In the genomic region with DNA sequence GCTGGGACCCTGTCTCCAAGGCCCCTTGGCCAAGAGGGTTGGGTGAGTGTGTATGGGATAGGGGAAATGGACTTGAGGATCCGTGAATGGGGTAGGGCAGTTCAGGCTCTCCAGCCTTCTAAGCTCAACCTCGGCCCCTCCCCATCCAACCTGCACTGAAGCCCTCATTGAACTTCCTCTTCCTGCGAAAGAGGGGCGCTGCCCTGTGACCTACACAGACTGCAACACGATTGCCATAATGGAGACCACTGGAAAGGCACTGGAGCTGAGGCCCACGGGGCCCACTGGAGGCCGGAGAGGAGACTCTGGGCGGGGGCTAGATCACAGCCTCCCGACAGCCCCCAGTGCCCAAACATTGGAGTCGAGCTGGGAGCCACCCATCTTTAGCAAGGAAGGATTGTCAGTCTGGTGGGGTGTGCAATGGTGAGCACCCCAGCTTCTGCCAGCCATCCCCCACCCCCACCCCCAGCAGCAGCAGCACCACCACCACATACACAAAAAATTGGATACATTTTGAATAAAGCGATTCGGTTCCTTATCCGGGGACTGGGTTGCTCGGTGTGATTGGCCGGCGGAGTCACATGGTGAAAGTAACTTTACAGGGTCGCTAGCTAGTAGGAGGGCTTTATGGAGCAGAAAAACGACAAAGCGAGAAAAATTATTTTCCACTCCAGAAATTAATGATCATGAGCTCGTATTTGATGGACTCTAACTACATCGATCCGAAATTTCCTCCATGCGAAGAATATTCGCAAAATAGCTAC, we compare ENCODE assay signal across 8 mouse cellular contexts. TPM values are rescaled to one million over a fixed set of nuclear protein-coding genes. Genes with fewer than 3 reads are reported as not detected.
DNase-seq lines count a peak whose midpoint lies in the region; ATAC-seq and TF ChIP-seq lines count a peak whose summit lies in the region.

No protein-coding gene starts in this region.

- H3K36me3 ChIP-seq in forebrain, postnatal 0 days (ENCODE audit: insufficient read depth): no peaks in the 10 kb centered on the region
- no peaks in the 10 kb centered on the region for H3K36me3 ChIP-seq in forebrain, embryonic 15.5 days
- no peaks in the 10 kb centered on the region for H3K36me3 ChIP-seq in C2C12 (ENCODE audit: control insufficient read depth, insufficient read depth)
- H3K36me3 ChIP-seq in embryonic facial prominence, embryonic 12.5 days: no peaks in the 10 kb centered on the region
- H3K36me3 ChIP-seq in limb, embryonic 15.5 days: no peaks in the 10 kb centered on the region

- TF ChIP-seq CTCF in forebrain, postnatal 0 days (IDR thresholded peaks at IDR 0.05; ENCODE audit: low read depth): no peak
- no peak for TF ChIP-seq CTCF in C2C12 (IDR thresholded peaks at IDR 0.05; ENCODE audit: control insufficient read depth, insufficient read depth, insufficient read length)

- 0 out of 2 replicates have a peak overlapping the region, but pooled peaks have one; percentile 2 for H3K4me3 ChIP-seq in forebrain, postnatal 0 days (ENCODE audit: low read depth, low read length)
- no peak overlapping the region for H3K4me3 ChIP-seq in forebrain, embryonic 15.5 days
- no peak overlapping the region for H3K4me3 ChIP-seq in C2C12 (ENCODE audit: insufficient read depth, poor library complexity, severe bottlenecking)
- H3K4me3 ChIP-seq in embryonic facial prominence, embryonic 12.5 days: peak overlapping the region; percentile 10; the same call in 1 of the 2 replicates
- H3K4me3 ChIP-seq in limb, embryonic 15.5 days: peak overlapping the region; percentile 39

- no peak overlapping the region for H3K4me2 ChIP-seq in forebrain, postnatal 0 days (ENCODE audit: low read depth)
- no peak overlapping the region for H3K4me2 ChIP-seq in forebrain, embryonic 15.5 days (replicated peaks)
- peak overlapping the region; percentile 25; the same call in 1 of the 2 replicates for H3K4me2 ChIP-seq in embryonic facial prominence, embryonic 12.5 days (replicated peaks)
- H3K4me2 ChIP-seq in limb, embryonic 15.5 days: peak overlapping the region; percentile 53

- H3K9me3 ChIP-seq in forebrain, postnatal 0 days (ENCODE audit: low read length): no peaks in the 10 kb centered on the region
- no peaks in the 10 kb centered on the region for H3K9me3 ChIP-seq in forebrain, embryonic 15.5 days
- H3K9me3 ChIP-seq in embryonic facial prominence, embryonic 12.5 days: no peaks in the 10 kb centered on the region
- H3K9me3 ChIP-seq in limb, embryonic 15.5 days: no peaks in the 10 kb centered on the region

- 1% methylated on average over 24 of the region's 24 CpGs for WGBS in forebrain, postnatal 0 days
- 2% methylated on average over 24 of the region's 24 CpGs for WGBS in forebrain, embryonic 15.5 days
- 1% methylated on average over 24 of the region's 24 CpGs for WGBS in embryonic facial prominence, embryonic 12.5 days
- WGBS in limb, embryonic 15.5 days: 7% methylated on average over 24 of the region's 24 CpGs

- H3K79me3 ChIP-seq in C2C12 (ENCODE audit: low read depth): no peaks in the 10 kb centered on the region

- H3K27ac ChIP-seq in forebrain, postnatal 0 days (ENCODE audit: low read depth, low read length): no peak overlapping the region
- no peak overlapping the region for H3K27ac ChIP-seq in forebrain, embryonic 15.5 days (replicated peaks)
- no peak overlapping the region for H3K27ac ChIP-seq in embryonic facial prominence, embryonic 12.5 days
- H3K27ac ChIP-seq in limb, embryonic 15.5 days: no peak overlapping the region

- peak overlapping the region; percentile 91 for H3ac ChIP-seq in C2C12 (ENCODE audit: control insufficient read depth, insufficient read length, low read depth)

- no peak overlapping the region for H3K9ac ChIP-seq in forebrain, postnatal 0 days
- H3K9ac ChIP-seq in forebrain, embryonic 15.5 days (replicated peaks): no peak overlapping the region
- H3K9ac ChIP-seq in embryonic facial prominence, embryonic 12.5 days: no peak overlapping the region
- no peak overlapping the region for H3K9ac ChIP-seq in limb, embryonic 15.5 days

- ATAC-seq in forebrain, postnatal 0 days: no peak
- ATAC-seq in forebrain, embryonic 15.5 days (replicated peaks): no peak
- no peak for ATAC-seq in embryonic facial prominence, embryonic 12.5 days (ENCODE audit: insufficient number of reproducible peaks, insufficient read depth, low FRiP score, low TSS enrichment)
- ATAC-seq in limb, embryonic 15.5 days (ENCODE audit: insufficient number of reproducible peaks, low FRiP score, low TSS enrichment, low read depth): peak; percentile 10; the same call in 1 of the 2 replicates

- DNase-seq in forebrain, postnatal 0 days: no peak
- DNase-seq in Muller cell, postnatal 12 days (ENCODE audit: inconsistent ontology term): no peak
- DNase-seq in urinary bladder, adult 2 months (ENCODE audit: low spot score): no peak
- no peak for DNase-seq in right cerebral cortex, postnatal 25 days

- no peaks in the 10 kb centered on the region for H3K4me1 ChIP-seq in forebrain, postnatal 0 days (ENCODE audit: insufficient read depth)
- peaks cover 7% of the 10 kb centered on the region; the same call in 1 of the 2 replicates for H3K4me1 ChIP-seq in forebrain, embryonic 15.5 days
- H3K4me1 ChIP-seq in embryonic facial prominence, embryonic 12.5 days: no peaks in the 10 kb centered on the region
- peaks cover 20% of the 10 kb centered on the region for H3K4me1 ChIP-seq in limb, embryonic 15.5 days

- no peaks in the 10 kb centered on the region for H3K79me2 ChIP-seq in C2C12 (ENCODE audit: control insufficient read depth, insufficient read depth)

- peaks cover 95% of the 10 kb centered on the region for H3K27me3 ChIP-seq in forebrain, postnatal 0 days (ENCODE audit: insufficient read depth, low read length)
- peaks cover 97% of the 10 kb centered on the region for H3K27me3 ChIP-seq in forebrain, embryonic 15.5 days
- no peaks in the 10 kb centered on the region for H3K27me3 ChIP-seq in C2C12 (ENCODE audit: control insufficient read depth, insufficient read depth, insufficient read length)
- peaks cover 99% of the 10 kb centered on the region for H3K27me3 ChIP-seq in embryonic facial prominence, embryonic 12.5 days
- peaks cover 90% of the 10 kb centered on the region for H3K27me3 ChIP-seq in limb, embryonic 15.5 days

TF ChIP-seq in C2C12, 6 proteins besides CTCF, POLR2A, EP300 and RAD21:
- TF ChIP-seq CEBPB (IDR thresholded peaks at IDR 0.05; ENCODE audit: low read depth): no peak
- peak; percentile 80 for TF ChIP-seq USF1 (IDR thresholded peaks at IDR 0.05; ENCODE audit: low read depth)
- TF ChIP-seq MYOD1 (IDR thresholded peaks at IDR 0.05; ENCODE audit: control insufficient read depth, insufficient read length, low read depth): no peak
- TF ChIP-seq MYOG (IDR thresholded peaks at IDR 0.05; ENCODE audit: control insufficient read depth, extremely low read depth, insufficient read length): no peak
- no peak for TF ChIP-seq MAX (IDR thresholded peaks at IDR 0.05)
- no peak for TF ChIP-seq FOSL1 (IDR thresholded peaks at IDR 0.05; ENCODE audit: insufficient read depth, low read length, poor library complexity, severe bottlenecking)

RNA-seq across cellular contexts. Expression of gene Hoxc4, which starts 15.5 kb away (rescaled TPM):
- not detected in 2 replicates for total RNA-seq in forebrain, postnatal 0 days (2014; rRNA removed)
- not detected in 2 replicates for polyA plus RNA-seq in forebrain, postnatal 0 days (2015; fragmentation: Nextera tagmentation; extraction: Ambion mirVana)
- polyA plus RNA-seq in forebrain, embryonic 15.5 days (2015; fragmentation: Nextera tagmentation; extraction: Ambion mirVana): not detected in 2 replicates
- polyA plus RNA-seq in C2C12 (2012; fragmentation: generic; extraction: Trizol): 3.4 TPM
- 0.92 and 1.2 TPM in 2 replicates for polyA plus RNA-seq in embryonic facial prominence, embryonic 12.5 days (2016; fragmentation: Nextera tagmentation; extraction: Ambion mirVana)
- 1.7 and 2.7 TPM in 2 replicates for polyA plus RNA-seq in limb, embryonic 15.5 days (2015; fragmentation: Nextera tagmentation; extraction: Ambion mirVana)
- polyA plus RNA-seq in urinary bladder, adult 2 months (2012; rRNA removed): 0.76 and 0.80 TPM in 2 replicates

RNA-seq across cellular contexts. Expression of gene Hoxc6, which starts 36.2 kb away (rescaled TPM):
- total RNA-seq in forebrain, postnatal 0 days (2014; rRNA removed): not detected in 2 replicates
- polyA plus RNA-seq in forebrain, postnatal 0 days (2015; fragmentation: Nextera tagmentation; extraction: Ambion mirVana): not detected in 2 replicates
- not detected in 2 replicates for polyA plus RNA-seq in forebrain, embryonic 15.5 days (2015; fragmentation: Nextera tagmentation; extraction: Ambion mirVana)
- 10.6 TPM for polyA plus RNA-seq in C2C12 (2012; fragmentation: generic; extraction: Trizol)
- not detected in 2 replicates for polyA plus RNA-seq in embryonic facial prominence, embryonic 12.5 days (2016; fragmentation: Nextera tagmentation; extraction: Ambion mirVana)
- polyA plus RNA-seq in limb, embryonic 15.5 days (2015; fragmentation: Nextera tagmentation; extraction: Ambion mirVana): 1.7 and 2.3 TPM in 2 replicates
- 2.1 and 2.5 TPM in 2 replicates for polyA plus RNA-seq in urinary bladder, adult 2 months (2012; rRNA removed)

RNA-seq across cellular contexts. Expression of gene Hoxc8, which starts 43.8 kb away (rescaled TPM):
- not detected in 2 replicates for total RNA-seq in forebrain, postnatal 0 days (2014; rRNA removed)
- not detected in 2 replicates for polyA plus RNA-seq in forebrain, postnatal 0 days (2015; fragmentation: Nextera tagmentation; extraction: Ambion mirVana)
- not detected in 2 replicates for polyA plus RNA-seq in forebrain, embryonic 15.5 days (2015; fragmentation: Nextera tagmentation; extraction: Ambion mirVana)
- polyA plus RNA-seq in C2C12 (2012; fragmentation: generic; extraction: Trizol): 1.1 TPM
- not detected in 2 replicates for polyA plus RNA-seq in embryonic facial prominence, embryonic 12.5 days (2016; fragmentation: Nextera tagmentation; extraction: Ambion mirVana)
- polyA plus RNA-seq in limb, embryonic 15.5 days (2015; fragmentation: Nextera tagmentation; extraction: Ambion mirVana): 1.5 and 3.0 TPM in 2 replicates
- 0.39 and 0.47 TPM in 2 replicates for polyA plus RNA-seq in urinary bladder, adult 2 months (2012; rRNA removed)

RNA-seq across cellular contexts. Expression of gene Hoxc9, which starts 58.0 kb away (rescaled TPM):
- total RNA-seq in forebrain, postnatal 0 days (2014; rRNA removed): not detected in 2 replicates
- not detected in 2 replicates for polyA plus RNA-seq in forebrain, postnatal 0 days (2015; fragmentation: Nextera tagmentation; extraction: Ambion mirVana)
- polyA plus RNA-seq in forebrain, embryonic 15.5 days (2015; fragmentation: Nextera tagmentation; extraction: Ambion mirVana): not detected in 2 replicates
- 9.4 TPM for polyA plus RNA-seq in C2C12 (2012; fragmentation: generic; extraction: Trizol)
- not detected in 2 replicates for polyA plus RNA-seq in embryonic facial prominence, embryonic 12.5 days (2016; fragmentation: Nextera tagmentation; extraction: Ambion mirVana)
- 0.93 and 1.3 TPM in 2 replicates for polyA plus RNA-seq in limb, embryonic 15.5 days (2015; fragmentation: Nextera tagmentation; extraction: Ambion mirVana)
- polyA plus RNA-seq in urinary bladder, adult 2 months (2012; rRNA removed): 0.36 and 0.46 TPM in 2 replicates

Comparison
In these comparisons a context has a peak if more than half of its experiments do, and no peak if none do; other contexts are left out.
1. H3K4me3 ChIP-seq: peak in forebrain, postnatal 0 days (single experiment), embryonic facial prominence, embryonic 12.5 days (single experiment) and limb, embryonic 15.5 days (single experiment); none in forebrain, embryonic 15.5 days (single experiment) and C2C12 (single experiment).
2. H3K4me2 ChIP-seq: peak in embryonic facial prominence, embryonic 12.5 days (single experiment) and limb, embryonic 15.5 days (single experiment); none in forebrain, postnatal 0 days (single experiment) and forebrain, embryonic 15.5 days (single experiment).